Mouse (Mus musculus) spleen, adult 2 months (tissue): ENCODE results near the gene Mmp20. TPM values are rescaled to one million over a fixed set of nuclear protein-coding genes. Genes with fewer than 3 reads are reported as not detected.

ENCODE experiments used
- DNase-seq, 2 experiments: peaks; one replicate each; pipeline versions ENCODE4 v3.0.0 to v3.0.0-alpha.2; 2012 to 2021; ENCODE audit warnings: low spot score in 2 of 2, low read depth in 1 of 2
- H3K27ac ChIP-seq: fragments of 200-500 bp; 2 replicates; pipeline ENCODE4 v1.5.1; 2012; ENCODE audit warnings: low read length, inconsistent platforms; ENCODE audit not compliant: insufficient read depth
- H3K27me3 ChIP-seq: fragments of 200-500 bp; 2 replicates; pipeline ENCODE4 v1.6.1; 2012; ENCODE audit warnings: mild to moderate bottlenecking, moderate library complexity, low read length, inconsistent platforms; ENCODE audit not compliant: control insufficient read depth, insufficient read depth
- H3K36me3 ChIP-seq: fragments of 200-500 bp; 2 replicates; pipeline ENCODE4 v1.6.1; 2012; ENCODE audit warnings: mild to moderate bottlenecking, low read length, inconsistent platforms; ENCODE audit not compliant: control insufficient read depth, insufficient read depth
- H3K4me1 ChIP-seq: fragments of 200-500 bp; 2 replicates; pipeline ENCODE4 v1.6.1; 2011; ENCODE audit warnings: inconsistent platforms; ENCODE audit not compliant: control insufficient read depth, insufficient read depth, insufficient read length
- H3K4me3 ChIP-seq: fragments of 200-500 bp; 2 replicates; pipeline ENCODE4 v1.5.1; 2011; ENCODE audit warnings: mild to moderate bottlenecking, inconsistent platforms; ENCODE audit not compliant: insufficient read depth, insufficient read length; ENCODE audit errors: extremely low read depth
- CTCF ChIP-seq: fragments of 200-500 bp; IDR thresholded peaks from 2 replicates; pipeline ENCODE4 v1.5.1; 2011; ENCODE audit warnings: mild to moderate bottlenecking, inconsistent platforms; ENCODE audit not compliant: insufficient read depth, insufficient read length, insufficient replicate concordance; ENCODE audit errors: extremely low read depth
- POLR2A ChIP-seq: fragments of 200-500 bp; IDR thresholded peaks from 2 replicates; pipeline ENCODE4 v1.6.1; 2011; ENCODE audit warnings: low read depth, low read length, inconsistent platforms
- WGBS: fragments of 180-500 bp; shearing (Covaris S2); methylation state at CpG from one replicate; pipeline ENCODE4 v1.1.7; 2018; 5-methylcytosine and 5-hydroxymethylcytosine counted together
- polyA plus RNA-seq: library from polyadenylated mRNA; depleted of rRNA; stranded (reverse); fragments of >200 nt; gene quantifications from 2 replicates; pipeline ENCODE4 v1.2.3, GENCODE M21; 2012

Gene Mmp20
- polyA plus RNA-seq, 1 experiment, result not detected

DNA sequence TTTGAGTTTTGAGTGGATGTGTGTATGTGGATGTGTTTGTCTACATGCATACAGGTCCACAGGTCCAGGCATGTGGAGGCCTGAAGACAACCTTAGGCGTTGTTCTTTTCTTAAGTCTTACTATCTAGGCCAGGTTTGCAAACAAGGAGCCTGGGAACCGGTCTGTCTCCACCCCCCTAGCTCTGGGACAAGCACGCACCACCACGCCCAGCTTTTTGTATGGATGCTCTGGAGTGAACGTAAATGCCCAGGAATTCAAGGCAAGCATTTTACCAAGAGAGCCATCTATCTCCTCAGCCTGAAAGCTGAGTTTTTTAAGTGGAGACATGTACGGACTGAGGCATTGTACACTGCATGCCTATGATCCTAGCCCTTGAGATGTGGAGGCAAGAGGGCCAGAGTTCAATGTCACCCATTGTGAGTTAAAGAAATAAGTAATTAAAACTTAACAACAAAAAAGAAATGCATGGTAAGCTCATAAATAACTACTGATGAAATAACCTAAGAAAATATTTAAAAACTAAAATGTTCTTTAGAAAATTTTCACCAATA, 31.5 kb downstream of the Mmp20 start:
- H3K27me3 ChIP-seq, result 0 out of 2 replicates have a peak, but pooled peaks cover 2% of the 10 kb centered on the region

GRCm38 (mm10) chr9:7661371-7661770, 33.3 kb downstream of the Mmp20 start:
- Histone ChIP-seq H3K4me1 (no peaks in the 10 kb centered on the region), H3K4me3 (no peak overlapping the region), H3K27ac (no peak overlapping the region), H3K36me3 (no peaks in the 10 kb centered on the region), H3K27me3 (0 out of 2 replicates have a peak, but pooled peaks cover 2% of the 10 kb centered on the region)
- WGBS, result 93% methylated on average over 1 of the region's 1 CpGs
- TF ChIP-seq POLR2A (no peak), CTCF (no peak)
- no peak for DNase-seq

More for the DNA sequence above, 31.5 kb downstream of the Mmp20 start:
- H3K27ac ChIP-seq, result no peak overlapping the region
- no peaks in the 10 kb centered on the region for H3K4me1 ChIP-seq
- DNase-seq, result no peak
- no peak overlapping the region for H3K4me3 ChIP-seq
- no peak for TF ChIP-seq CTCF
- no peak for TF ChIP-seq POLR2A
- WGBS, result 89% methylated on average over 6 of the region's 6 CpGs
- H3K36me3 ChIP-seq, result no peaks in the 10 kb centered on the region

DNA sequence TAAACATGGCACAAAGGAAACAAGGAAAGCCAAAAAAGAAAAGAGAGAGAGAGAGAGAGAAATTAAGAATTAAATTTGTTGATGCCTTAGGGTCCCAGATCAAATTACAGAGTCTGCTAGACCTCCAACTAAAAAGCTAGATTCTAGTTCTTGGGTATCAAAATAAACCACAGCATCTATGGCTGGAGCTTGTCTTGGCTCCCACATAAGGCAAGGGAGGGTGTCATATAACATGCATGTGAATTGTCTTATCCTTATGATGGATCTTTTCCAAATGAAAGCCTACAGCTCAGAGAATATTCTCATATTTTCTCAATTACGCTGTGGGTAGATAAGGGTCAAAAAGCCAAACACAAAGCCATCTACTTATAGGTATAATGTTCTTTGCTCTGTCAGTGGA, 41.6 kb downstream of the Mmp20 start:
- WGBS, result 93% methylated on average over 1 of the region's 1 CpGs
- Histone ChIP-seq H3K4me1 (no peaks in the 10 kb centered on the region), H3K27me3 (no peaks in the 10 kb centered on the region), H3K4me3 (no peak overlapping the region), H3K36me3 (no peaks in the 10 kb centered on the region), H3K27ac (no peak overlapping the region)
- DNase-seq, result no peak
- TF ChIP-seq POLR2A, result no peak
- TF ChIP-seq CTCF, result no peak

DNA sequence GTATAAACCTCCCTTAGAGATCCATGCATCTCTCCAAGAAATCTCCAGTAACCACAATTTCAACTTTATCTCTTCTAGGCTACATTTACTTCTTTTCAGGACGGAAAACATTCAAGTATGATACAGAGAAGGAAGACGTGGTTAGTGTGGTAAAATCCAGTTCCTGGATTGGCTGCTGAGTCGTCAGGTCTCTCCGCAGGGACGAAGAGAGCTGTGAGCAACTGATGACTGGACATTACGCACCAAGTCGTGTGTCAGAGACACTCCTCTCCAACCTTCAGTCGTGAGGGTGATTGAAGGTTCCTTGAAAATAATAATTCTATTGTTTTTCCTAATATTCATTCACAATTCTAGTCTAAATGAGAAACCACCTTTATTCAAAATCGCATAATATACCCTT, 45.0 kb downstream of the Mmp20 start:
- 36% methylated on average over 9 of the region's 9 CpGs for WGBS
- Histone ChIP-seq H3K27me3 (no peaks in the 10 kb centered on the region), H3K4me1 (no peaks in the 10 kb centered on the region), H3K27ac (no peak overlapping the region), H3K4me3 (no peak overlapping the region), H3K36me3 (no peaks in the 10 kb centered on the region)
- no peak for DNase-seq
- TF ChIP-seq CTCF, result no peak
- TF ChIP-seq POLR2A, result no peak

DNA sequence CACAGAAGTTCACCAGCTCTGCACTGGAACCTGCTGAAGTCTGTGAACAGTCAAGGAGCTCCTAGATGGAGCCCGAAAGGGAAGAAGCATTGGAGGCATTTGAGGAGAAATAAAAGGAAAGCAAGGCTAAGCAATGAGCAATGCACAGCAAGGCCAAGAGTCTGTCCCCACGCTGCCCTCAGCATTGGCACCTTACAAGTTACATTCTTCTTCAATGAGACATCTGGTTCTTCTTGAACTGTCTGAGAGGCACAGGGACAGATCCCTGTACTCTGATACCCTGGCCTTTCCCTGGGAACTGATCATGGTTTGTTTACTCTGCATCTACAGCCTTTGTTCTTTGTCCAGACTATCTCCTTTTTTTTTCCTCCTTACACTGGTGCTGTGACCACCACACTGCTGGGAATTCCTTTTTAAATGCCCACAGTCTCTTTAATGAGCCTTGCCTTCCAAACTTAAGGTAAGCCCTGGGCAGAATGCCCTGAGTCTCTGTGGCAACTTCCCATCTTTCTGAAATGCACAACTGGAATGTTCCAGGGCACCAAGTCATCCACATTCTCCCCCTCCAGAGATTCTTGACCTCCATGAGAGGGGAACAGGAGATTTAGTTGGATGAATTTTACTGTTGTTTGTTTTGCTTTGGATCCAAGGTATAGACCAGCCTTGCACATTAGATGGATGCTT, 50.3 kb downstream of the Mmp20 start:
- DNase-seq, result no peak
- WGBS, result 82% methylated on average over 2 of the region's 2 CpGs

GRCm38 (mm10) chr9:7682081-7682618, 54.1 kb downstream of the Mmp20 start:
- no peak overlapping the region for H3K27ac ChIP-seq
- WGBS, result 86% methylated on average over 9 of the region's 9 CpGs
- DNase-seq, result no peak

More for the DNA sequence above, 50.3 kb downstream of the Mmp20 start:
- Histone ChIP-seq H3K36me3 (no peaks in the 10 kb centered on the region), H3K27me3 (no peaks in the 10 kb centered on the region), H3K4me1 (no peaks in the 10 kb centered on the region), H3K4me3 (no peak overlapping the region), H3K27ac (no peak overlapping the region)
- TF ChIP-seq CTCF, result no peak
- no peak for TF ChIP-seq POLR2A

DNA sequence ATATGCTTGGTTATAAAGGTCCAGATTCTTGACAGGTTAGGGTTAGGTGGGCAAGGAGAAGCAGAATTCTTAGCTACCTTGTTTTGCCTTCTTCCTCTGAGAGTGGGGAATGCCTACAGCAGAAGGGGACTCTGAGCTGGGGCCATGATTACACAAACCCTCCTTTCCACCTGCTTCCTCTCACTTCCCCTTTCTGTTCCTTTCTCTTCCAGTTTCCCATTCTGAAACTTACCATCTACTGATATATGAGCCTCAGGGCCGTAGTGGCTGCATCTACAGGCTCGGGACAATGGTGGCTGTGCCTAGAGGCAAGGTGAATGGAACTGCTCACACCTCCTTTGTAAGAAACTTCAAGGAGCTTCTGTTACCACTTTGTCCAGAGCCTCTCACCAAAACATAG, 58.0 kb downstream of the Mmp20 start:
- Histone ChIP-seq H3K4me1 (no peaks in the 10 kb centered on the region; the same call in 1 of the 2 replicates), H3K27ac (no peak overlapping the region), H3K36me3 (no peaks in the 10 kb centered on the region), H3K27me3 (no peaks in the 10 kb centered on the region), H3K4me3 (no peak overlapping the region)
- 33% methylated on average over 2 of the region's 2 CpGs for WGBS
- TF ChIP-seq CTCF, result no peak
- TF ChIP-seq POLR2A, result no peak
- no peak for DNase-seq

More at GRCm38 (mm10) chr9:7682081-7682618, 54.1 kb downstream of the Mmp20 start:
- no peaks in the 10 kb centered on the region; the same call in 1 of the 2 replicates for H3K4me1 ChIP-seq
- TF ChIP-seq CTCF (no peak), POLR2A (no peak)
- no peaks in the 10 kb centered on the region for H3K36me3 ChIP-seq
- H3K4me3 ChIP-seq, result no peak overlapping the region
- no peaks in the 10 kb centered on the region for H3K27me3 ChIP-seq
